Mouse (Mus musculus): Measurements from ENCODE around the gene Gcgr. TPM values are rescaled to one million over a fixed set of nuclear protein-coding genes. Genes with fewer than 3 reads are reported as not detected.

Gene Gcgr
- polyA plus RNA-seq, 1 experiment from 2014 or later, result 1.8 TPM

DNA sequence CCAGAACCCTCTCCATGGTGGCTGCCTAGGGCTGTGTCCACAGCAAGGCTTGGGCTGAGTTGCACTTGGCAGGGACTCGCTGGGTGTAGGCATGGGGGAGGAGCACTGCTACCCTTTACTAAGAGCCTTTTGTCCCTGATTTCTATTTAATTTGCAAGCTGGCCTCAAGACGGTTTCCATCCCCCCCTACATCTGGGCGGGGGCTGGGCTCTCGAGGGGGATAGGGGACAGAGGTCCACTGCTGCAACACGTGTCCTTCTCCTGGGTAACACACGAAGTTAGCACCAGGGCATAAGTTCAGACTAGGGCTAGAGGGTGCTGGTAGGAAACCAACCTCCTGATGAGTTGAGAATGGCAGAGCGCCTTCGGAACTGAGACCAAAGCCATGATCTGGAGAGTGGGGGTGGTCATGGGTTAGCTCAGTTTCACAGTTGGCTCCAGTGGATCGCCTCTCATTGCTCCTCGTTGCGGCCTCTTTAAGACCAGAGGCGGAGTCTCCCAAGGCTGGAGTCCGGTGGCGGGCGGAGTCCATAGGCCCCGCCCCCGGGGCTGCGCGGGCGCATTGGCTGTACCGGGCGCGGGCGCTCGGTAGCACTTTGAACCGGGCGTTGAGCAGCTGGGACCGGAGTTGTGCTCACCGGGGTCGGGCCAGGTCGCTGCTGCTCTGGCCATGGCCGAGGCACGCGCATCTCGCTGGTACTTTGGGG lies 39.0 kb upstream of the Gcgr start, which contains the start of gene Slc25a10:
Slc25a10 (plus strand) TSS at position 524 of the 707 bp plus-strand sequence.
- Histone ChIP-seq H3K27me3 (ENCODE audit: control insufficient read depth, insufficient read depth, low read length) (no peaks in the 10 kb centered on the region), H3K9me3 (replicated peaks; ENCODE audit: control insufficient read depth, low read length) (no peaks in the 10 kb centered on the region), H3K27ac (ENCODE audit: low read depth, low read length) (peak within 1 kb of the TSS; percentile 86), H3K4me2 (peak within 1 kb of the TSS; percentile 93), H3K4me3 (ENCODE audit: low read depth, low read length) (peak within 1 kb of the TSS; percentile 91), H3K4me1 (ENCODE audit: control insufficient read depth, insufficient read depth, low read length) (peaks cover 20% of the 10 kb centered on the region), H3K36me3 (ENCODE audit: control insufficient read depth, insufficient read depth, low read length) (peaks cover 32% of the 10 kb centered on the region), H3K9ac (ENCODE audit: low read depth, low read length) (peak within 1 kb of the TSS; percentile 84)
- under 1% methylated on average over 35 of the region's 35 CpGs for WGBS (ENCODE audit: insufficient replicate concordance)
- peak; percentile 83 for ATAC-seq (replicated peaks; ENCODE audit: insufficient number of reproducible peaks, low FRiP score, low TSS enrichment)

DNA sequence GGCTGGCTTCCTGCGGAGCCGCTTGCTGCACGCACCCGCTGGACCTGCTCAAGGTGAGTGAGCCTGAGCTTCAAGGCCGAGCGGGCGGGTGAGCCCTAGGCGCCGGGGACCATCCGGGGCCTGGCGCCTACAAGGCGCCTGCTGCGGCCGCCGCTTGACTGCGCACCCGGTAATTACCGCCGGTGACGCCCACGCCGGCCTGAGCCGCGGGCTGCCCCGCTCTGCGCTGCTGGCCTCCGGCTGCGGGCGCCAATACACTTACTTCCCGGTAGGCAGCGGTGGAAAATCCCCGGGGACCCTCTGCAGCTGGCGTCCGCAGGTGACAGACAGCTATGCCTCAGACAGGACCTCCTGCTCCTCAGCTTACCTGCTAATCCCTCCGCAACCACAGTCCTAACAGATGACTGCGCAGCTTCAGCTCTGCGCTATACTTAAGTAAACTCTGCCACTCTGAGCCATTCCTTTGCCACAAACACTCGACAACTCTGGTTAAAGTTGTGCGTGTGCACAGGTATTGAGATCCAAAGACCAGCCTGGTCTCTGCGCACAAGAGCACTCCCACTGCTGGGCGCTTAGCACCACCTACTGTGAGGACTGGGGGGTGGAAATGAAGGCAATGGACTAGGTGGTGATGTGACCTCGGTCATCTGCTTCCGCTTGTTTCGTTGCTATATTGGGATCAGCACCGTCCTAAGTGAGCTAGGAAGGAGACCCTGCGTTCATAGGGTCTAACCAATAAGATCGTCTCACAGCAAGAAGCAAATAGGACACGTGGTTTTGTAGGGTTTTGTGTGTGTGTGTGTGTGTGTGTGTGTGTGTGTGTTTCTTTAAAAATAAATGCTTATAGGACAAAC lies 38.2 kb upstream of the Gcgr start:
- peak overlapping the region; percentile 91 for H3K4me3 ChIP-seq (ENCODE audit: low read depth, low read length)
- H3K27me3 ChIP-seq (ENCODE audit: control insufficient read depth, insufficient read depth, low read length), result no peaks in the 10 kb centered on the region
- H3K9me3 ChIP-seq (replicated peaks; ENCODE audit: control insufficient read depth, low read length), result no peaks in the 10 kb centered on the region
- under 1% methylated on average over 48 of the region's 48 CpGs for WGBS (ENCODE audit: insufficient replicate concordance)
- peak overlapping the region; percentile 93 for H3K4me2 ChIP-seq
- peak; percentile 60 for ATAC-seq (replicated peaks; ENCODE audit: insufficient number of reproducible peaks, low FRiP score, low TSS enrichment)
- peaks cover 30% of the 10 kb centered on the region for H3K36me3 ChIP-seq (ENCODE audit: control insufficient read depth, insufficient read depth, low read length)
- H3K27ac ChIP-seq (ENCODE audit: low read depth, low read length), result peak overlapping the region; percentile 86
- peak overlapping the region; percentile 84 for H3K9ac ChIP-seq (ENCODE audit: low read depth, low read length)
- H3K4me1 ChIP-seq (ENCODE audit: control insufficient read depth, insufficient read depth, low read length), result peaks cover 20% of the 10 kb centered on the region

DNA sequence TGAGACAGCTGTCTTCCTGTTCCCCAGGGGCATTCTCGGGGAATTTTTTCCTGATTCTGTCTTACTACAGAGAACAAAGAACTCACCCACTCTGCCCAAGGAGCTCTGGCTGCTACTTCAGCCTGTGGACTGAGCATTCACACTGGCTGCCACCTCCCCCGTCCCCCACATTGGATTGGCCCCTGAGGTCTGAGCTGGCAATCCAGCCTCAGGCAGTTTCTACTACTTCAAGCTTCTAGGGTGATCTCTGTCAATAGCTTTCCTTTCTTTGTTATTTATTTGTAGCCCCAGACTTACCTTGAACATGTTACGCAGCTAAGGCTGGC lies 37.7 kb upstream of the Gcgr start:
- H3K4me3 ChIP-seq (ENCODE audit: low read depth, low read length), result peak overlapping the region; percentile 91
- peak overlapping the region; percentile 86 for H3K27ac ChIP-seq (ENCODE audit: low read depth, low read length)
- peaks cover 20% of the 10 kb centered on the region for H3K4me1 ChIP-seq (ENCODE audit: control insufficient read depth, insufficient read depth, low read length)
- H3K9ac ChIP-seq (ENCODE audit: low read depth, low read length), result peak overlapping the region; percentile 84
- no peaks in the 10 kb centered on the region for H3K9me3 ChIP-seq (replicated peaks; ENCODE audit: control insufficient read depth, low read length)
- no peaks in the 10 kb centered on the region for H3K27me3 ChIP-seq (ENCODE audit: control insufficient read depth, insufficient read depth, low read length)
- peak overlapping the region; percentile 93 for H3K4me2 ChIP-seq
- H3K36me3 ChIP-seq (ENCODE audit: control insufficient read depth, insufficient read depth, low read length), result peaks cover 26% of the 10 kb centered on the region
- 32% methylated on average over 3 of the region's 3 CpGs for WGBS (ENCODE audit: insufficient replicate concordance)
- no peak for ATAC-seq (replicated peaks; ENCODE audit: insufficient number of reproducible peaks, low FRiP score, low TSS enrichment)

- H3K4me2 ChIP-seq, result peak overlapping the region; percentile 93
- H3K4me3 ChIP-seq (ENCODE audit: low read depth, low read length), result peak overlapping the region; percentile 91; the same call in 1 of the 2 replicates
- H3K27ac ChIP-seq (ENCODE audit: low read depth, low read length), result no peak overlapping the region
- no peak for ATAC-seq (replicated peaks; ENCODE audit: insufficient number of reproducible peaks, low FRiP score, low TSS enrichment)
- peak overlapping the region; percentile 84; the same call in 1 of the 2 replicates for H3K9ac ChIP-seq (ENCODE audit: low read depth, low read length)
- H3K4me1 ChIP-seq (ENCODE audit: control insufficient read depth, insufficient read depth, low read length), result peaks cover 20% of the 10 kb centered on the region
- no peaks in the 10 kb centered on the region for H3K27me3 ChIP-seq (ENCODE audit: control insufficient read depth, insufficient read depth, low read length)
- 70% methylated on average over 3 of the region's 3 CpGs for WGBS (ENCODE audit: insufficient replicate concordance)
- H3K36me3 ChIP-seq (ENCODE audit: control insufficient read depth, insufficient read depth, low read length), result peaks cover 21% of the 10 kb centered on the region
- H3K9me3 ChIP-seq (replicated peaks; ENCODE audit: control insufficient read depth, low read length), result no peaks in the 10 kb centered on the region
Observed at GRCm38 (mm10) chr11:120493351-120493750, 37.1 kb upstream of the Gcgr start.

DNA sequence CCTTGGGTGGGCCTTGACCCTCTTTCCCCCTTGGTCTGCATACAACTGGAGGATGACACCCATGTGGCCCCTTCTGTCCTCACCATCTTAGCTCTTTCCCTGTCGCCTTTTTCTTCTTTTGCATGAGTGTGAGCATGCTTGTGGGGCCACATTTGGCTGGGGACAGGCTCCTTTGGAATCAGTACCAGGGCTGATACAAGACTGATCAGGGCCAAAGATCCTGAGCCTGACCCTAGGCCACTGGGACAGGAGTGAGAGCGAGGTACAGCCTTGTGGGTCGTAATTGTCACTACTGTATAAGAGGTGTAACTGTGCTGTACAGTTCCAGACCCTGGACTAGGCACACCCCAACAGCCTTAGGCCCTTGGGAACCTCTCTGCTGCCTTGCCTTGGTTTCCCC lies 36.6 kb upstream of the Gcgr start:
- Histone ChIP-seq H3K4me2 (no peak overlapping the region), H3K4me3 (ENCODE audit: low read depth, low read length) (no peak overlapping the region), H3K4me1 (ENCODE audit: control insufficient read depth, insufficient read depth, low read length) (peaks cover 20% of the 10 kb centered on the region), H3K27ac (ENCODE audit: low read depth, low read length) (no peak overlapping the region), H3K9ac (ENCODE audit: low read depth, low read length) (no peak overlapping the region), H3K27me3 (ENCODE audit: control insufficient read depth, insufficient read depth, low read length) (no peaks in the 10 kb centered on the region), H3K36me3 (ENCODE audit: control insufficient read depth, insufficient read depth, low read length) (peaks cover 20% of the 10 kb centered on the region), H3K9me3 (replicated peaks; ENCODE audit: control insufficient read depth, low read length) (no peaks in the 10 kb centered on the region)
- 88% methylated on average over 3 of the region's 3 CpGs for whole genome bisulfite sequencing (ENCODE audit: insufficient replicate concordance)
- ATAC-seq (replicated peaks; ENCODE audit: insufficient number of reproducible peaks, low FRiP score, low TSS enrichment), result no peak

DNA sequence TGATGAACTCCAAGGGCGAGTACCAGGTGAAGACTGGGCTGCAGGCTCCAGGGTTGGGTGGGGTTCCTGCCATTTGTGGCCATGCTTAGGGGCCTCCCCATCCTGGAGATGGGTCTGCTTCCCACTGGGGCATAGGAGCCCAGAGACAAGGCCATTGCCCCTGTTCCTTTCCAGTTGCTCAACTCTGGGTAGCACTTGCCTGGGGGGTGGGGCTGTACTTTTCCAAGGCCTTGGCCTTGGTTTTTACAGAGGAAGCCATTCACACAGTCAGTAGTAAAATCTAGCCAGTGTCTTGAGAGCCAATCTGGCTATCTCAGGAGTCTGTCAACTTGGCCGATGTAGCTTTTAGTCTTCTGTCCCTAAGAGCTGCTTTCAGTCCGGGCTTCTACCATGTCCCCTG lies 33.1 kb upstream of the Gcgr start:
- 83% methylated on average over 3 of the region's 3 CpGs for WGBS (ENCODE audit: insufficient replicate concordance)
- ATAC-seq (replicated peaks; ENCODE audit: insufficient number of reproducible peaks, low FRiP score, low TSS enrichment), result no peak
- peaks cover 16% of the 10 kb centered on the region for H3K36me3 ChIP-seq (ENCODE audit: control insufficient read depth, insufficient read depth, low read length)

DNA sequence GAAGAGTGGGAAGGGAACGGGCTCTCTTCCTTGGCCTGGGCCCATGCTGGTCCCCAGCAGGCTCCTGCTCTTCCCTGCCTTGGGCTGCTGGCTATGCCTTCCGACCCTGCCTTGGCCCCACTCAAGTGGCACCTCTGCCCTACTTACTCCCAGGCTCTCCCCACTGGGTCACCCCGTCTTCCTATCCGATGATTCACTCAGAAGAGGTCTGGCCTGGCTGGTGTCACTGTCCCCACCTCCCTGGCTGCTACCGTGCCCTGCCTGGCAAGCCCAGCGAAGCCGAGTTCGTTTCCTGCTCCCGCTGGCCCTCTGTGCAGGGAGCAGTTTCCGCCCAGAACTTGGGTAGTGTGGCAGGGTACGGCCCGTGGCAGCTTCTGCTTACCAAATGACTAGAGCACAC lies 32.3 kb upstream of the Gcgr start:
- no peak overlapping the region for H3K9ac ChIP-seq (ENCODE audit: low read depth, low read length)
- H3K36me3 ChIP-seq (ENCODE audit: control insufficient read depth, insufficient read depth, low read length), result peaks cover 16% of the 10 kb centered on the region
- H3K27me3 ChIP-seq (ENCODE audit: control insufficient read depth, insufficient read depth, low read length), result no peaks in the 10 kb centered on the region
- no peak overlapping the region for H3K4me3 ChIP-seq (ENCODE audit: low read depth, low read length)
- H3K4me1 ChIP-seq (ENCODE audit: control insufficient read depth, insufficient read depth, low read length), result peaks cover 3% of the 10 kb centered on the region
- ATAC-seq (replicated peaks; ENCODE audit: insufficient number of reproducible peaks, low FRiP score, low TSS enrichment), result no peak
- H3K4me2 ChIP-seq, result no peak overlapping the region
- no peak overlapping the region for H3K27ac ChIP-seq (ENCODE audit: low read depth, low read length)
- 93% methylated on average over 12 of the region's 12 CpGs for WGBS (ENCODE audit: insufficient replicate concordance)
- no peaks in the 10 kb centered on the region for H3K9me3 ChIP-seq (replicated peaks; ENCODE audit: control insufficient read depth, low read length)

More for the DNA sequence above, 33.1 kb upstream of the Gcgr start:
- Histone ChIP-seq H3K4me3 (ENCODE audit: low read depth, low read length) (no peak overlapping the region), H3K9me3 (replicated peaks; ENCODE audit: control insufficient read depth, low read length) (no peaks in the 10 kb centered on the region), H3K4me1 (ENCODE audit: control insufficient read depth, insufficient read depth, low read length) (peaks cover 8% of the 10 kb centered on the region), H3K27me3 (ENCODE audit: control insufficient read depth, insufficient read depth, low read length) (no peaks in the 10 kb centered on the region), H3K27ac (ENCODE audit: low read depth, low read length) (no peak overlapping the region), H3K9ac (ENCODE audit: low read depth, low read length) (no peak overlapping the region), H3K4me2 (no peak overlapping the region)

DNA sequence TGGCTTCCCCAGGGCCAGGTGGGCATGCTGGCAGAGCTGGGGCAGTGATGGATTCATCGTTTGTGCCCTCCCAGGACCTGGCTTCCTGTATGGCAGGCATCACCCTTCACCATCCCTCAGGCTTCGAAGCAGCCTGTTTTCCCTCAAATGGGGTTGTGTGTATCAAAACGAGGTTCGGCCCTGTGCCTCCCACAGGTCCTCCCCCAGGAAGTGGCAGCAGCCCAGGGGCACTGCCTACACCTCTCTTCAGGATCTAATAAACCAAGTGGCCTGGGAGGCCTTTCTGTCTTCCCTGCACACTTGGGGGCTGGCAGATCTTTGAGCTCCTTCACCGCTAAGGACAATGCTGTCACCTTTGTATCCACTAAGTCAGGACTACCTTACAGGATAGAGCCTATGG lies 31.6 kb upstream of the Gcgr start:
- no peaks in the 10 kb centered on the region for H3K27me3 ChIP-seq (ENCODE audit: control insufficient read depth, insufficient read depth, low read length)
- H3K36me3 ChIP-seq (ENCODE audit: control insufficient read depth, insufficient read depth, low read length), result peaks cover 16% of the 10 kb centered on the region
- no peak overlapping the region for H3K9ac ChIP-seq (ENCODE audit: low read depth, low read length)
- H3K4me3 ChIP-seq (ENCODE audit: low read depth, low read length), result no peak overlapping the region
- H3K4me1 ChIP-seq (ENCODE audit: control insufficient read depth, insufficient read depth, low read length), result no peaks in the 10 kb centered on the region; the same call in 1 of the 2 replicates
- no peak overlapping the region for H3K4me2 ChIP-seq
- no peak for ATAC-seq (replicated peaks; ENCODE audit: insufficient number of reproducible peaks, low FRiP score, low TSS enrichment)
- no peaks in the 10 kb centered on the region for H3K9me3 ChIP-seq (replicated peaks; ENCODE audit: control insufficient read depth, low read length)
- no peak overlapping the region for H3K27ac ChIP-seq (ENCODE audit: low read depth, low read length)
- 76% methylated on average over 5 of the region's 5 CpGs for WGBS (ENCODE audit: insufficient replicate concordance)
